Mouse (Mus musculus) urinary bladder, postnatal 4 days (tissue): ENCODE measurements at regions not wholly inside any gene's neighbourhood (a gene's known extent, or its start where the extent isn't known, plus 50 kb on each side); places are given as distances from the start of the nearest gene placed in this dataset.

Experiments used
- DNase-seq, 2 experiments: peaks; one replicate each; pipeline ENCODE4 v3.0.0; 2021 to 2022; ENCODE audit warnings: low spot score in 2 of 2

DNA sequence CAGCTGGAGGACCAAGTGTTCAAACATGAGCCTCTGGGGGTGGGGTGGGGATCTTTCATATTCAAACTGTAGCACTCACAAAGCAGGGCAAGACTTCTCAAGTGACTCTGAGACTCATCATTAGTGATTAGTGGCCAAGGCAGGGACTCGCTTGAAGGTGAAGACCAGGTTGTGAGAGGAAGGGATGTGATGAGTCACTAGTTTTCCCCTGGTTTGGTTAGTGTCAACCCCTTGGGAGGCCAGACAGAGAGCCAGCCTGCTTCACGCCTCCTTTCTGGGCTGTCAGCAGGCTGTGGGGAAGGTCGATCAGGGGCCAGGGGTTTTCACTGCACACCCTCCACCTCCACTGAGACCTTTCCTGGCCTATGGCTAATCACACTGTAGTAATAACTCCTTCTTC is 65.2 kb downstream of the Slc30a10 start:
- DNase-seq, result no peak

GRCm38 (mm10) chr1:185524020-185524419 is 69.4 kb downstream of the Slc30a10 start:
- no peak for DNase-seq

GRCm38 (mm10) chr1:185533471-185533870 is 78.8 kb downstream of the Slc30a10 start:
- no peak for DNase-seq

DNA sequence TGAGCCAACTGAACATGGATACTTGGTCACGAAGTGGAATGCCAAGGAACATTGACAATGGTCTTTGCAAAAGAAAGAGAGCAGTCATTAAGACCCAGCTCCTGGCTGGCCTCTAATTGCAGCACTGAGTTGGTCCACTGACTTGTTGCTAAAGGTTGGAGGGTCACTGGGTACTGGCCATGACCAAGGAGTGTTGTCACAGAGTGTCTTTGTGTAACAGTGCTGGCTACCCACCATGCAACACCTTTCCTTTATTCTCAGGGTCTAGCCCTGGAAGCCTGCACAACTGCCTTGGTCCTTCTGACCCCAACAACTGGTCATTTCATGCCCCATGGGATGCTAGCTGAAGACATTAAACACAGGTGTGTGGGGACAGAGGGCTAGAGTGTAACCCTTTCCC is 79.5 kb downstream of the Slc30a10 start:
- DNase-seq, result no peak

- no peak for DNase-seq
Observed at GRCm38 (mm10) chr1:185535321-185535720, 80.7 kb downstream of the Slc30a10 start.

- DNase-seq, result no peak
Observed at GRCm38 (mm10) chr1:185537236-185537635, 82.6 kb downstream of the Slc30a10 start.

- DNase-seq, result no peak
Observed at GRCm38 (mm10) chr1:185539458-185539857, 84.8 kb downstream of the Slc30a10 start.

GRCm38 (mm10) chr1:185546346-185546745 is 91.7 kb downstream of the Slc30a10 start:
- DNase-seq, result no peak

DNA sequence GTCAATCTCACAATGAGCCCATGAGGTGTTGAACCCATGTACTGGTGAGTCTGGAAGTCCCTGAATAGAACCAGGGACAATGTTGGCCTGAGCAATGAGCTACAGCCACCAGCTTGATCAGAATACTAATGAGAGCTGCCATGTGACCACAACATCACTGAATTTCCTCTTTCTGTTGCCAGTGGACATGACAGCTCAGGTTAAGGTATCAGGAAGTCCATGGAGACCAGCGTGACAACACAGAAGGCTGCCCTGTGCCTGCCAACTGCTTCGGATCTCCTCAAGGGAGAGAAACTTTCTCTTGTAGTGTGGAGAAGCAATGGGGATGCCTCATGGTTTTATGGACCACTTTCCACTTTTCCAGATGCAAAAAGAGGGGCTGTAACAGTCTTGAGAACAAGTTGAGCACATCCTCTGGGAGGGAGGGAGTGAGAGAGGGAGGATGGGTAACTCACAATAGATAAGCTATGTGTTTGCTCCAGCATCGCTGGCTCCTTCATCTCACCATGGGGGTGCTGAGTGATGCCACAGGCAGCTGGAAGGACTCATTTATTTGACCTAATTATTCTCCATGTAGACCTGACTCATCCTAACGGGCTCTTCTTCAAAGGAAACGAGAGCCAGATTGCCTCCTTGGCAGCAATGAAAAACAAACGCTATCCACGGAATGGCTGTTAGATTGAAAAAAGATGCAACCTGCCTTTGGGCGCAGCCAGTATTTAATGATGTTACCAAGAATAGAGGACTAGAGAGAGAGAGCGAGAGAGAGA is 118.3 kb downstream of the Slc30a10 start:
- no peak for DNase-seq

GRCm38 (mm10) chr1:185574978-185575377 is 120.3 kb downstream of the Slc30a10 start:
- no peak for DNase-seq

GRCm38 (mm10) chr1:185579824-185580223 is 125.2 kb downstream of the Slc30a10 start:
- DNase-seq, result no peak

DNA sequence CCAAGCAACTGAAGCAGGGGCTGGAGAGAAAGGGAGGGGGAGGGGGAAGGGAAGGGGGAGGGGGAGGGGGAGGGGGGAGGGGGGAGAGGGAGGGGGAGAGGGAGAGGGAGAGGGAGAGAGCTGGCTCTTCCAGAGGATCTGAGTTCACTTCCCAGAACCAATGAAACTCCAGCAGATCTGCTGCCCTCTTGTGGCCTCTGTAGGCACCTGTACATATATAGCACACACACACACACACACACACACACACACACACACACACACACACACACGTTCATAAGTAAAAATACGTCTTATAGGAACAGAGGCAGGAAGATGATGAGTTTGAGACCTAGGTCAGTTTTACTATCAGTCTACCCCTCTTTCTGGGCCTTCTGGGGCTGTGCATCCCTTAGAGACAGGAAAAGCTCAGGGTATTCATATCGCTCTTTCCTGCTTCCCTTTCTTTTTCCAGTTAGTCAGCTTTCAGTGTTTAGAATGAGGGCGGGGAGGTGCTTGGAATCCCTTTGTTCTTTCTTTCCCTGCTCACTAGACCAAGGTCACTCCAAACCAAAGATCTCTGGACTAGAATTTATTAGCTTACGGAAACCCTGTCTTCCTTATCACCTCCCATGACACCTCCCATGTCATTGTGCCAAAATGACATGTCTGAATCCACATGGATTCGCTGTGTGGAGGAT is 130.7 kb downstream of the Slc30a10 start:
- DNase-seq, result peak in 1 of 2 experiments; percentile 10

DNA sequence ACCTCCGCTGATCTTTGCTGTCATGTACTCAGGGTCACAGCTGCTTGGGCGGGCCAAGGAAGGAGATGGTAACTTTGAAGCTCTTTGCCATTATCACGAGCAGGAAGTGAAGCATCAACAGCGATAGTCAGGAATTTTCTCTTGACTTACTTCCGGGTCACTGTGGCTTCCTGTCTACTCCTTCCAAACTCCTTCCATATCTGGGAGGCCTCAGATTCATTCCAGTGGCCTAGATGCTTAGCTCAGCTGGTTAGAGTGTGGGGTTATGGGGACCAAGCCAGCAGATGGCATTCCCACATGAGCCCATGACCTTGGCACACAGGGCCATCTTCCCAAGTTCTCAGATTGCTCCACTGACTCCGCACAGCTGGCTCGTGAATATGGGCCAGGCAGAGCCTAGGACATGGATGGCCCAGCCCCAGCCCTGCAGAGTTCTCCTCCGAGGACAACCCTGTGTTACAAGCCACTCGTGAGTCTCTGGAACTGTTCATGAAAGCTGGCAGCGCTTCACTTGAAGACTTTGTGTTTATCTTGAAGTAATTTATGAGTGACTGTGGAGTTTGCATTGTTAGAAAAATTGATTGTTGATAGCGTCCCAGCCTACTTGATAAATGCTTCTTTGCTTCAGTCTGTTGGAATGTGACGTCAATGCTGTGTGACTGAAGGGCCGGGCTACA is 133.2 kb downstream of the Slc30a10 start:
- peak in 1 of 2 experiments; percentile 21 for DNase-seq

DNA sequence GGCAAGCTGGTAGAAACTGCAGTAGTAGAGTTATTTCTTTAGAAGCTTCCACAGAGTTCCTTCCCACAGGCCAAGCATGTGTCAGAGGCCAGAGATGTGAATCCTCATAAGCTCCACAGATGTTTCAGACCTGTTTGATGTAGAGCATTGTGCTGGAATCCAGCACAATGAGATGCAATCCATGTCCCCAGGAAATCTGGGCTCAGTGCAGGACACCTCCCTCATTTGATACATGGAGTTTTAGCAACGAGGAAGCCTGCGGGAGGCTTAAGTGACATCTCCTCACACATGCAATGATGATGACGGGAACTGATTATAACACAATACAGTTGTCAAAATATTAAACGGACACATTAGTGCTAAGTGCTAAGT is 133.7 kb downstream of the Slc30a10 start:
- DNase-seq, result no peak

GRCm38 (mm10) chr1:185596815-185597214 is 142.2 kb downstream of the Slc30a10 start:
- DNase-seq, result no peak

GRCm38 (mm10) chr1:185598514-185598913 is 143.9 kb downstream of the Slc30a10 start:
- DNase-seq, result no peak

- no peak for DNase-seq
Observed at GRCm38 (mm10) chr1:185601166-185601565, 146.5 kb downstream of the Slc30a10 start.

DNA sequence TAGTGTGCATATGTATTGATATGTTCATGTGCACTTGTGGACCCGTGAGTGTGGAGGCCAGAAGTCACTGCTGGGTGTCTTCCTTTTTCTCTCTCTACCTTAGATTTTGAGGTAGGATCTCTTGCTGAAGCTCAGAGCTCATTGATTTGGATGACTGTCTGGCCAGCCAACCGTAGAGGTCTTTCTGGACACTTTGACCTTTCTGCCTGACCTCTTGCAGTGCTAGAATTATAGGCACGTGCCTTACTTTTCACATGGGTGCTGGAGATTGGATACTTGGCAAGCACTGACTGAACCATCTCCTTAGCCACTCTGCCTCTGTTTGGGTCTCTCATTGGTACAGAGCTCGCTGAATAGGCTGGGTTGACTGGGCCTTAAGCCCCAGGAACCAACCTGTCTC is 151.3 kb downstream of the Slc30a10 start:
- no peak for DNase-seq

GRCm38 (mm10) chr1:185607611-185608010 is 153.0 kb downstream of the Slc30a10 start:
- no peak for DNase-seq

DNA sequence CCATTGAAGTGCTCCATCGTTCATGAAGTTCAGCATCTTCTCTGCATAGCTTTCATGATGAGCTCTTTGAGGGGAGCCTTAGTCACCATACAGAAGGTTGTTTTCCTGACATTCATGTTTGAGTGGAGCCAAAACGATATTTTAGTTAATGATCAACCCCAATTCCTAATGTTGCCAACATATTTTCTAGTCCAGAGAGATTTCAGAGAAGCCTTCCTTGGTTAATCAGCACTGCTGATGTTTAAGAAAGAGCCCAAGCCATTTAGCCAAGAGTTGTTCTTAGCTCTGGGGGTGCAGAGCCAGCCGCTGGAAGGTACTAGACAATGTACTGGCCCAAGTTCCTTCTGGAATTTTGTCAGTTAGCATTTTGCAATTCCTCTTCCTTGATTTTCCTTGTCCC is 153.8 kb downstream of the Slc30a10 start:
- no peak for DNase-seq

- peak in 1 of 2 experiments; percentile 21 for DNase-seq
Observed at GRCm38 (mm10) chr1:185610586-185610985, 155.9 kb downstream of the Slc30a10 start.

GRCm38 (mm10) chr1:185615819-185616429 is 161.3 kb downstream of the Slc30a10 start:
- DNase-seq, result no peak
